Mouse (Mus musculus): ENCODE results near the gene D16Ertd472e. TPM values are rescaled to one million over a fixed set of nuclear protein-coding genes. Genes with fewer than 3 reads are reported as not detected.

The D16Ertd472e gene
- polyA plus RNA-seq (2015; fragmentation: Nextera tagmentation; extraction: Ambion mirVana) = 8.4 and 8.9 TPM in 2 replicates

- H3K27me3 ChIP-seq (ENCODE audit: insufficient read depth, low read length) = no peaks in the 10 kb centered on the region
- H3K9ac ChIP-seq (ENCODE audit: low read depth, low read length) = peak within 1 kb of the TSS; percentile 72
- no peak for TF ChIP-seq CTCF (IDR thresholded peaks at IDR 0.05; ENCODE audit: low read depth)
- peak within 1 kb of the TSS; percentile 80 for H3K27ac ChIP-seq
- no peaks in the 10 kb centered on the region; the same call in 1 of the 2 replicates for H3K4me1 ChIP-seq (replicated peaks; ENCODE audit: insufficient read depth, low read length)
- DNase-seq (ENCODE audit: low spot score) = peak; percentile 93
- peak within 1 kb of the TSS; percentile 62 for H3K4me2 ChIP-seq (ENCODE audit: low read length)
- H3K4me3 ChIP-seq (replicated peaks; ENCODE audit: low read depth, low read length) = peak within 1 kb of the TSS; percentile 52
- H3K36me3 ChIP-seq (ENCODE audit: insufficient read depth, low read length) = no peaks in the 10 kb centered on the region
- ATAC-seq (replicated peaks; ENCODE audit: low FRiP score, low read depth) = peak; percentile 99
- WGBS = under 1% methylated on average over 66 of the region's 70 CpGs
- no peaks in the 10 kb centered on the region for H3K9me3 ChIP-seq (replicated peaks; ENCODE audit: low read length)
Measured at GRCm38 (mm10) chr16:78576478-78577084, at the start of gene D16Ertd472e. Gene D16Ertd472e (minus strand): TSS chr16:78576708.

- H3K4me3 ChIP-seq (replicated peaks; ENCODE audit: low read depth, low read length) = no peak overlapping the region
- no peak overlapping the region for H3K27ac ChIP-seq
- TF ChIP-seq CTCF (IDR thresholded peaks at IDR 0.05; ENCODE audit: low read depth) = no peak
- H3K27me3 ChIP-seq (ENCODE audit: insufficient read depth, low read length) = no peaks in the 10 kb centered on the region
- DNase-seq (ENCODE audit: low spot score) = no peak
- H3K4me2 ChIP-seq (ENCODE audit: low read length) = no peak overlapping the region
- H3K4me1 ChIP-seq (replicated peaks; ENCODE audit: insufficient read depth, low read length) = no peaks in the 10 kb centered on the region
- no peaks in the 10 kb centered on the region for H3K36me3 ChIP-seq (ENCODE audit: insufficient read depth, low read length)
- H3K9me3 ChIP-seq (replicated peaks; ENCODE audit: low read length) = no peaks in the 10 kb centered on the region
- H3K9ac ChIP-seq (ENCODE audit: low read depth, low read length) = no peak overlapping the region
- ATAC-seq (replicated peaks; ENCODE audit: low FRiP score, low read depth) = no peak
- 73% methylated on average over 5 of the region's 5 CpGs for WGBS
Measured at GRCm38 (mm10) chr16:78622755-78623154, 46.2 kb upstream of the D16Ertd472e start.

GRCm38 (mm10) chr16:78619386-78619785 is 42.9 kb upstream of the D16Ertd472e start:
- Histone ChIP-seq H3K27ac (no peak overlapping the region), H3K27me3 (ENCODE audit: insufficient read depth, low read length) (no peaks in the 10 kb centered on the region), H3K36me3 (ENCODE audit: insufficient read depth, low read length) (no peaks in the 10 kb centered on the region), H3K4me3 (replicated peaks; ENCODE audit: low read depth, low read length) (no peak overlapping the region), H3K4me1 (replicated peaks; ENCODE audit: insufficient read depth, low read length) (no peaks in the 10 kb centered on the region), H3K4me2 (ENCODE audit: low read length) (no peak overlapping the region), H3K9ac (ENCODE audit: low read depth, low read length) (no peak overlapping the region), H3K9me3 (replicated peaks; ENCODE audit: low read length) (no peaks in the 10 kb centered on the region)
- TF ChIP-seq CTCF (IDR thresholded peaks at IDR 0.05; ENCODE audit: low read depth) = no peak
- DNase-seq (ENCODE audit: low spot score) = no peak
- no peak for ATAC-seq (replicated peaks; ENCODE audit: low FRiP score, low read depth)
- WGBS = 83% methylated on average over 5 of the region's 5 CpGs

GRCm38 (mm10) chr16:78617757-78618532 is 41.4 kb upstream of the D16Ertd472e start:
- no peaks in the 10 kb centered on the region for H3K4me1 ChIP-seq (replicated peaks; ENCODE audit: insufficient read depth, low read length)
- WGBS = 94% methylated on average over 11 of the region's 11 CpGs

GRCm38 (mm10) chr16:78606202-78606601 is 29.7 kb upstream of the D16Ertd472e start:
- Histone ChIP-seq H3K9me3 (replicated peaks; ENCODE audit: low read length) (0 out of 2 replicates have a peak, but pooled peaks cover 3% of the 10 kb centered on the region), H3K9ac (ENCODE audit: low read depth, low read length) (no peak overlapping the region), H3K27ac (no peak overlapping the region), H3K4me3 (replicated peaks; ENCODE audit: low read depth, low read length) (no peak overlapping the region), H3K36me3 (ENCODE audit: insufficient read depth, low read length) (no peaks in the 10 kb centered on the region), H3K4me2 (ENCODE audit: low read length) (no peak overlapping the region), H3K27me3 (ENCODE audit: insufficient read depth, low read length) (no peaks in the 10 kb centered on the region), H3K4me1 (replicated peaks; ENCODE audit: insufficient read depth, low read length) (no peaks in the 10 kb centered on the region)
- ATAC-seq (replicated peaks; ENCODE audit: low FRiP score, low read depth) = no peak
- no peak for DNase-seq (ENCODE audit: low spot score)
- WGBS = 29% methylated on average over 4 of the region's 4 CpGs
- no peak for TF ChIP-seq CTCF (IDR thresholded peaks at IDR 0.05; ENCODE audit: low read depth)

More at GRCm38 (mm10) chr16:78617757-78618532, 41.4 kb upstream of the D16Ertd472e start:
- no peak for DNase-seq (ENCODE audit: low spot score)
- H3K27ac ChIP-seq = no peak overlapping the region
- H3K27me3 ChIP-seq (ENCODE audit: insufficient read depth, low read length) = no peaks in the 10 kb centered on the region
- H3K36me3 ChIP-seq (ENCODE audit: insufficient read depth, low read length) = no peaks in the 10 kb centered on the region
- no peak for ATAC-seq (replicated peaks; ENCODE audit: low FRiP score, low read depth)
- TF ChIP-seq CTCF (IDR thresholded peaks at IDR 0.05; ENCODE audit: low read depth) = no peak
- no peak overlapping the region for H3K4me3 ChIP-seq (replicated peaks; ENCODE audit: low read depth, low read length)
- no peaks in the 10 kb centered on the region for H3K9me3 ChIP-seq (replicated peaks; ENCODE audit: low read length)
- no peak overlapping the region for H3K9ac ChIP-seq (ENCODE audit: low read depth, low read length)
- no peak overlapping the region for H3K4me2 ChIP-seq (ENCODE audit: low read length)

GRCm38 (mm10) chr16:78598919-78599318 is 22.4 kb upstream of the D16Ertd472e start:
- no peaks in the 10 kb centered on the region for H3K27me3 ChIP-seq (ENCODE audit: insufficient read depth, low read length)
- no peak overlapping the region for H3K9ac ChIP-seq (ENCODE audit: low read depth, low read length)
- ATAC-seq (replicated peaks; ENCODE audit: low FRiP score, low read depth) (no peak), DNase-seq (ENCODE audit: low spot score) (no peak)
- H3K9me3 ChIP-seq (replicated peaks; ENCODE audit: low read length) = 0 out of 2 replicates have a peak, but pooled peaks cover 3% of the 10 kb centered on the region
- no peak overlapping the region for H3K4me3 ChIP-seq (replicated peaks; ENCODE audit: low read depth, low read length)
- no peak overlapping the region for H3K4me2 ChIP-seq (ENCODE audit: low read length)
- no peaks in the 10 kb centered on the region for H3K4me1 ChIP-seq (replicated peaks; ENCODE audit: insufficient read depth, low read length)
- no peak overlapping the region for H3K27ac ChIP-seq
- WGBS = 91% methylated on average over 1 of the region's 1 CpGs
- H3K36me3 ChIP-seq (ENCODE audit: insufficient read depth, low read length) = no peaks in the 10 kb centered on the region
- no peak for TF ChIP-seq CTCF (IDR thresholded peaks at IDR 0.05; ENCODE audit: low read depth)
